Mouse (Mus musculus): ENCODE data around the gene Susd6. TPM values are rescaled to one million over a fixed set of nuclear protein-coding genes. Genes with fewer than 3 reads are reported as not detected.

Gene Susd6
- polyA plus RNA-seq (2012; rRNA removed), result 78.9 and 89.9 TPM in 2 replicates

DNA sequence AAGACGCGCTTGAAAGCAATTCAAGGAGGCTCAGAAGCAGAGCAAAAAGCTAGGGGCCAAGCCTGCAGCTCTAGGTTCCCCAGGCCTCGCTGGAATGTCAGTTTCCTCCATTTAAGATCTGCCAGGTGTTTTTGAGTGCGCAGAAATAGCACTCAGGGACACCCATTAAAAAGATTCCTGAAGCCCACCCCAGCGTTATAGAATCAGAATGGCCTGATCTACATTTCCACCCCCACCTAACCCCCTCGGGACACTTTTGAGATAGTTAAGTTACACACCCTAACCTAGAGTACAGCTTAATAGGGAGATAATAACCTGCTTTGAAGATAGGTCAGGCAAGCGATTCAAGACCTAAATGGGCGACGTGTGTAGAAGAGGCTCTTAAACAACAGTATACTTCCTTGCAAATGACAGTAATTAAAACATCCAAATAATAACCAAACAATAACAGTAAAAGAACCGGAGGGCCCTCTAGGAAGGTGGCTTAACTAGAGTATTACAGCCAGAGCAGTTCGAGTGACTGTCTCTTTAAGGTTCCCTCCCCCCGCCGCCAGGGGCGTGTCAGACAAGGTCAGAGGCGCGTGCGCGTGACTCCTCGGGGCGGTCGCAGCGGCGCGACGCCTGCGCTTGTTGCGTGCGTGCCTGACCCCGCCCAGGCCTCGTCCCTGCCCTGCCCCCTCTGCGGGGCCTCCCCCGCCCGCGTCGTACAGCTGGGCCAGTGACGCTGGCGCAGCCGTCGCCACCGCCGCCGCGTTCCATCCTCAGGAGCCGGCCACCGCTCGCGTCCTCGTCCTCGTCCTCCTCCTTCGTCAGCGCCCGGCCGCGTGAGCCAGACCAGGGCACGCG lies at the start of gene Susd6:
Susd6 (plus strand) TSS at position 662 of the 846 bp plus-strand sequence.

GRCm38 (mm10) chr12:80760396-80760801 lies 29.9 kb upstream of the Susd6 start, which contains the start of gene Ccdc177:
Gene Ccdc177 (minus strand): TSS chr12:80760687.

Other genes with a start within 250 kb of the Susd6 start
- 51.6 and 57.3 TPM in 2 replicates for gene Slc39a9, start 146.6 kb upstream of the Susd6 start, polyA plus RNA-seq (2012; rRNA removed)
- 25.5 and 35.2 TPM in 2 replicates for gene Erh, start 146.2 kb upstream of the Susd6 start, polyA plus RNA-seq (2012; rRNA removed)
- 17.8 and 26.1 TPM in 2 replicates for gene Plekhd1, start 97.9 kb upstream of the Susd6 start, polyA plus RNA-seq (2012; rRNA removed)
- 0.12 and 0.19 TPM in 2 replicates for gene Ccdc177, start 29.8 kb upstream of the Susd6 start, polyA plus RNA-seq (2012; rRNA removed)
- gene Srsf5, start 155.0 kb downstream of the Susd6 start, polyA plus RNA-seq (2012; rRNA removed), result 340 and 504 TPM in 2 replicates
- 0.26 and 0.36 TPM in 2 replicates for gene Slc10a1, start 178.2 kb downstream of the Susd6 start, polyA plus RNA-seq (2012; rRNA removed)
- gene Smoc1, start 236.3 kb downstream of the Susd6 start, polyA plus RNA-seq (2012; rRNA removed), result 76.9 and 98.6 TPM in 2 replicates

All from ovary, adult 2 months (tissue).